ENCODE assay signal across 1 mouse cellular context in genomic region chr2:119350555-119351486, GRCm38 (mm10).
TF ChIP-seq lines count a peak whose summit lies in the region.

Chac1 (plus strand) TSS chr2:119351229.

TF ChIP-seq in CH12.LX, 34 proteins besides CTCF, POLR2A, EP300 and RAD21 (continued from another document):
- TF ChIP-seq JUND (conservative IDR thresholded peaks at IDR 0.05; ENCODE audit: low read depth, low read length) (no peak), IRF4 (IDR thresholded peaks at IDR 0.05; ENCODE audit: low read depth, low read length) (no peak; the same call in 1 of the 2 replicates), ETS1 (conservative IDR thresholded peaks at IDR 0.05; ENCODE audit: low read depth, low read length) (peak; percentile 53; the same call in 1 of the 2 replicates), GABPA (IDR thresholded peaks at IDR 0.05; ENCODE audit: insufficient replicate concordance, low read depth, low read length) (no peak), UBTF (IDR thresholded peaks at IDR 0.05; ENCODE audit: low read depth, low read length) (peak; percentile 82)
